Mouse (Mus musculus) lung, postnatal 25 days (tissue): Measurements from ENCODE around the gene Pspn.

ENCODE experiments used
- DNase-seq: peaks from one replicate; pipeline ENCODE4 v3.0.0; 2022; ENCODE audit warnings: low spot score

Gene Pspn

GRCm38 (mm10) chr17:56996506-56996905 is 3.3 kb downstream of the Pspn start:
- no peak for DNase-seq

GRCm38 (mm10) chr17:56995046-56995445 is 4.8 kb downstream of the Pspn start:
- DNase-seq = no peak

- no peak for DNase-seq
Observed at GRCm38 (mm10) chr17:56990966-56991365, 8.9 kb downstream of the Pspn start.

GRCm38 (mm10) chr17:56990115-56990746 is 9.6 kb downstream of the Pspn start, which contains the start of gene Clpp:
TSS of gene Clpp (plus strand) at chr17:56990305.
- DNase-seq = peak; percentile 98

GRCm38 (mm10) chr17:56989467-56990114 is 10.2 kb downstream of the Pspn start:
- peak; percentile 85 for DNase-seq

GRCm38 (mm10) chr17:56988921-56989430 is 10.8 kb downstream of the Pspn start:
- no peak for DNase-seq

GRCm38 (mm10) chr17:56988441-56988840 is 11.4 kb downstream of the Pspn start:
- DNase-seq = no peak

- no peak for DNase-seq
Observed at GRCm38 (mm10) chr17:56986105-56986805, 13.6 kb downstream of the Pspn start.

GRCm38 (mm10) chr17:56985656-56986055 is 14.2 kb downstream of the Pspn start:
- DNase-seq = no peak

- no peak for DNase-seq
Observed at GRCm38 (mm10) chr17:56984886-56985285, 14.9 kb downstream of the Pspn start.

- DNase-seq = no peak
Observed at GRCm38 (mm10) chr17:56982013-56982412, 17.8 kb downstream of the Pspn start, which contains the start of gene Acer1. TSS of gene Acer1 (minus strand) at chr17:56982126.

- no peak for DNase-seq
Observed at GRCm38 (mm10) chr17:56981049-56981448, 18.8 kb downstream of the Pspn start.

GRCm38 (mm10) chr17:56979524-56979923 is 20.3 kb downstream of the Pspn start:
- DNase-seq = no peak

- DNase-seq = no peak
Observed at GRCm38 (mm10) chr17:56976531-56977390, 23.1 kb downstream of the Pspn start.

- DNase-seq = no peak
Observed at GRCm38 (mm10) chr17:56975391-56975790, 24.4 kb downstream of the Pspn start.

GRCm38 (mm10) chr17:56974708-56975240 is 25.0 kb downstream of the Pspn start:
- no peak for DNase-seq

- no peak for DNase-seq
Observed at GRCm38 (mm10) chr17:56973956-56974707, 25.7 kb downstream of the Pspn start.

GRCm38 (mm10) chr17:56970081-56970480 is 29.7 kb downstream of the Pspn start:
- DNase-seq = no peak

GRCm38 (mm10) chr17:56969321-56969720 is 30.5 kb downstream of the Pspn start:
- DNase-seq = no peak

- DNase-seq = no peak
Observed at GRCm38 (mm10) chr17:56963646-56964045, 36.2 kb downstream of the Pspn start.
